Mouse (Mus musculus): ENCODE measurements around the gene Mafk. TPM values are rescaled to one million over a fixed set of nuclear protein-coding genes. Genes with fewer than 3 reads are reported as not detected.

The Mafk gene
- polyA plus RNA-seq, 1 experiment: 15.6 TPM

DNA sequence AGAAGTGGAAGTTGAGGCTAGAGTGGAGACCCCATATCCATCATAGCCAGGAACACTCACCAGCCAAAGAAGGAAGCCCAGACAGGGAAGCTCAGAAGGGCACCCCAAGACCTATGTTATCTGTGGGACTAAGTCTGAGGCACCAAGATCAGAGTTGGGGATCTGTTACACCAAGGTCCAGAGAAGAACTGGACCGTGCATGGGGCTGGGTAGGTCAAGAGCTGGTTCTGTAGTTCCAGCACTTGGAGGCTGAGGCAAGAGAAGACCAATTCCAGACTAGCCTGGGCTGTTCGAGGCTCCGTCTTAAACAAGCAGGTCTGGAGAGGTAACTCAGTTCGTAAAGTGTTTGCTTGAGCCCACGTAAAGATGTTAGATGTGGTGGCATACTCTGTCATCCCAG is 2.8 kb downstream of the Mafk start:
- Histone ChIP-seq H3K27me3 (ENCODE audit: control insufficient read depth, insufficient read depth, low read length, poor library complexity, severe bottlenecking) (no peaks in the 10 kb centered on the region), H3K36me3 (ENCODE audit: control insufficient read depth, insufficient read depth, low read length, poor library complexity, severe bottlenecking) (no peaks in the 10 kb centered on the region; the same call in 1 of the 2 replicates), H3K4me1 (ENCODE audit: control insufficient read depth, insufficient read depth, low read length) (peaks cover 8% of the 10 kb centered on the region), H3K27ac (ENCODE audit: insufficient read depth, low read length) (no peak overlapping the region), H3K9me3 (replicated peaks; ENCODE audit: control insufficient read depth, insufficient read depth, low read length, poor library complexity, severe bottlenecking) (no peaks in the 10 kb centered on the region), H3K4me3 (ENCODE audit: low read depth, low read length) (no peak overlapping the region), H3K9ac (ENCODE audit: low read depth, poor library complexity, severe bottlenecking) (no peak overlapping the region)
- TF ChIP-seq EP300 (IDR thresholded peaks at IDR 0.05; ENCODE audit: insufficient read depth, low read depth, low read length) (no peak), POLR2A (IDR thresholded peaks at IDR 0.05; ENCODE audit: insufficient read depth, low read length) (no peak), CTCF (IDR thresholded peaks at IDR 0.05; ENCODE audit: low read depth, low read length) (no peak)

DNA sequence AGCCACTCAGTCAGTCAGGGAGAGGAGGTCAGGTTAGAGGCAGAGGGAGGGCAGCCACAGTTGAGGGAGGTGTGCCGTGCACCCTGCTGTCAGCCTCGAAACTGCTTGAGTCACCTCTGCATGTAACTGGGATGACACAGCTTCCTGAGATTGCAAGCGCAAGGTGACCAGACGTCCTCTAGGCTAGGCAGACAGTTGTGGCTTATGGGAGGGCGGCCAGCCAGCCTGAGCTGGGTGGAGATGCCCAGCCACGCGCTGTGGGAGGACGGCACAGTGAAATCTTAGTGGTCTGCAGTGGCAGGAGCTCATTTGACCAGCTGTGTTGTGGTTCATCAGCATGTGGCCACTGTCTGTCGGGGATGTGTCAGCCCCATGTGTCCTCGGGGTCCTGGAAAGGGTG is 3.6 kb downstream of the Mafk start:
- Histone ChIP-seq H3K4me1 (ENCODE audit: control insufficient read depth, insufficient read depth, low read length) (peaks cover 8% of the 10 kb centered on the region), H3K27me3 (ENCODE audit: control insufficient read depth, insufficient read depth, low read length, poor library complexity, severe bottlenecking) (no peaks in the 10 kb centered on the region), H3K9me3 (replicated peaks; ENCODE audit: control insufficient read depth, insufficient read depth, low read length, poor library complexity, severe bottlenecking) (no peaks in the 10 kb centered on the region), H3K4me3 (ENCODE audit: low read depth, low read length) (no peak overlapping the region), H3K27ac (ENCODE audit: insufficient read depth, low read length) (no peak overlapping the region), H3K36me3 (ENCODE audit: control insufficient read depth, insufficient read depth, low read length, poor library complexity, severe bottlenecking) (no peaks in the 10 kb centered on the region; the same call in 1 of the 2 replicates), H3K9ac (ENCODE audit: low read depth, poor library complexity, severe bottlenecking) (no peak overlapping the region)
- no peak for TF ChIP-seq CTCF (IDR thresholded peaks at IDR 0.05; ENCODE audit: low read depth, low read length)
- no peak for TF ChIP-seq POLR2A (IDR thresholded peaks at IDR 0.05; ENCODE audit: insufficient read depth, low read length)
- TF ChIP-seq EP300 (IDR thresholded peaks at IDR 0.05; ENCODE audit: insufficient read depth, low read depth, low read length): no peak

- Histone ChIP-seq H3K4me1 (ENCODE audit: control insufficient read depth, insufficient read depth, low read length) (peaks cover 6% of the 10 kb centered on the region), H3K9me3 (replicated peaks; ENCODE audit: control insufficient read depth, insufficient read depth, low read length, poor library complexity, severe bottlenecking) (no peaks in the 10 kb centered on the region), H3K9ac (ENCODE audit: low read depth, poor library complexity, severe bottlenecking) (no peak overlapping the region), H3K27ac (ENCODE audit: insufficient read depth, low read length) (no peak overlapping the region), H3K27me3 (ENCODE audit: control insufficient read depth, insufficient read depth, low read length, poor library complexity, severe bottlenecking) (no peaks in the 10 kb centered on the region), H3K36me3 (ENCODE audit: control insufficient read depth, insufficient read depth, low read length, poor library complexity, severe bottlenecking) (peaks cover 4% of the 10 kb centered on the region; the same call in 1 of the 2 replicates), H3K4me3 (ENCODE audit: low read depth, low read length) (no peak overlapping the region)
- TF ChIP-seq CTCF (IDR thresholded peaks at IDR 0.05; ENCODE audit: low read depth, low read length) (no peak), EP300 (IDR thresholded peaks at IDR 0.05; ENCODE audit: insufficient read depth, low read depth, low read length) (no peak), POLR2A (IDR thresholded peaks at IDR 0.05; ENCODE audit: insufficient read depth, low read length) (no peak)
These were observed 4.8 kb downstream of the Mafk start for GRCm38 (mm10) chr5:139796001-139796620.

- no peak overlapping the region for H3K27ac ChIP-seq (ENCODE audit: insufficient read depth, low read length)
- H3K9ac ChIP-seq (ENCODE audit: low read depth, poor library complexity, severe bottlenecking): no peak overlapping the region
- no peak for TF ChIP-seq EP300 (IDR thresholded peaks at IDR 0.05; ENCODE audit: insufficient read depth, low read depth, low read length)
- TF ChIP-seq POLR2A (IDR thresholded peaks at IDR 0.05; ENCODE audit: insufficient read depth, low read length): no peak
- TF ChIP-seq CTCF (IDR thresholded peaks at IDR 0.05; ENCODE audit: low read depth, low read length): no peak
- peaks cover 6% of the 10 kb centered on the region for H3K4me1 ChIP-seq (ENCODE audit: control insufficient read depth, insufficient read depth, low read length)
- H3K4me3 ChIP-seq (ENCODE audit: low read depth, low read length): no peak overlapping the region
- no peaks in the 10 kb centered on the region for H3K9me3 ChIP-seq (replicated peaks; ENCODE audit: control insufficient read depth, insufficient read depth, low read length, poor library complexity, severe bottlenecking)
- H3K27me3 ChIP-seq (ENCODE audit: control insufficient read depth, insufficient read depth, low read length, poor library complexity, severe bottlenecking): no peaks in the 10 kb centered on the region
- peaks cover 4% of the 10 kb centered on the region; the same call in 1 of the 2 replicates for H3K36me3 ChIP-seq (ENCODE audit: control insufficient read depth, insufficient read depth, low read length, poor library complexity, severe bottlenecking)
These were observed 5.6 kb downstream of the Mafk start for GRCm38 (mm10) chr5:139796900-139797299.

- H3K4me1 ChIP-seq (ENCODE audit: control insufficient read depth, insufficient read depth, low read length): peaks cover 6% of the 10 kb centered on the region
- H3K9me3 ChIP-seq (replicated peaks; ENCODE audit: control insufficient read depth, insufficient read depth, low read length, poor library complexity, severe bottlenecking): no peaks in the 10 kb centered on the region
- H3K4me3 ChIP-seq (ENCODE audit: low read depth, low read length): no peak overlapping the region
- no peak overlapping the region for H3K9ac ChIP-seq (ENCODE audit: low read depth, poor library complexity, severe bottlenecking)
- peaks cover 4% of the 10 kb centered on the region; the same call in 1 of the 2 replicates for H3K36me3 ChIP-seq (ENCODE audit: control insufficient read depth, insufficient read depth, low read length, poor library complexity, severe bottlenecking)
- no peaks in the 10 kb centered on the region for H3K27me3 ChIP-seq (ENCODE audit: control insufficient read depth, insufficient read depth, low read length, poor library complexity, severe bottlenecking)
- TF ChIP-seq POLR2A (IDR thresholded peaks at IDR 0.05; ENCODE audit: insufficient read depth, low read length): no peak
- TF ChIP-seq EP300 (IDR thresholded peaks at IDR 0.05; ENCODE audit: insufficient read depth, low read depth, low read length): no peak
- TF ChIP-seq CTCF (IDR thresholded peaks at IDR 0.05; ENCODE audit: low read depth, low read length): no peak
- H3K27ac ChIP-seq (ENCODE audit: insufficient read depth, low read length): no peak overlapping the region
These were observed 6.3 kb downstream of the Mafk start for GRCm38 (mm10) chr5:139797473-139798167.
